ENCODE assay signal across 17 mouse cellular contexts in the genomic region with DNA sequence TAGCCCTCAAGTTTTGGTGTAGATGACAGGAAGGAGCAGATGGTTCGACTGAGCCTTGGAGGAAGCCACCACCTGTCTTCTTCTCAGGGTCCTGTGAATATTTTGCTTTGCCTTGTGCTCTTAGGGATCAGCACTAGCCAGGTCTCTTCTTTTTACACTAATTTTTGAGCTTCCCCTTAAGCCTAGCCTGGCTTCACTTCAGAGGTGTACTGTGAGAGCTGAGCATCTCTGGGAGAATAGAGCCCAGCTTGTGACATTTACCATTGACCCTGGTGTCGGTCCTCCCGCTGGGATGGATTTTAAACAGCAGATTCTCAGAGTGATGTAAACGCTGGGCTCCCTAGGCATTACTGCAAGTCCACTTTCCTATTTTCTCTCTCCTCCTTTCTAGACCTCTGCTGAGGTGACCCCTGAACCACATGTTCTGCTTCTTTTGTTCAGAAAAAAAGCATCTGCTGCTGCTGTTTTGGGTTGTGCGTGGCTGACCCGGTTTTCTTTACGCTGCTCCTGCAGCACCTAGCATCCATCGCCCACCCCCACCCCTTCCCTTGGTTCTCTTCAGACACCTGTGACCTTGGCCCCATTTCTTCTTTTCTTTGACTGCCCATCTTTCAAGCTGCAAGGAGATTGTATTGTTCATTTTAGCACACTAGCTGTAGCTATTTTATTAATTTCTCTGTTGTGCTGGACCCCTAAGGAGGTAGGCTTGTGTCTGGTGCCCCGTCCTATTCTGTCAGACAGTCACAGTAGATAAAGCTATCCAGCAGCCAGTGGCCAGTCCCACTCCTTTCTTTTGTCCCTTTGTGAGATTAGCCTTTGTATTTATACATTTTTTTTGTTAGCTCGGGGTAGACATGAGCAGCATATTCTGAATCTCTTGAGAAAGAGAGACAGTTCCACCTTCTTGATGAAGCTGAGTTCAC. TPM values are rescaled to one million over a fixed set of nuclear protein-coding genes. Genes with fewer than 3 reads are reported as not detected.
A peak's percentile ranks its signal among the peaks of the same experiment; 100 is the strongest.
DNase-seq lines count a peak whose midpoint lies in the region; ATAC-seq and TF ChIP-seq lines count a peak whose summit lies in the region.
"Had no signal": no experiment of that assay in that cellular context is flagged by ENCODE, and none has a peak within 500 bp of the region (broad histone marks: within the 10 kb centered on the region; RNA-seq: fewer than 3 reads in every experiment).

No protein-coding gene starts in this region.

- H3K4me2 ChIP-seq in CH12.LX (ENCODE audit: insufficient read depth, low read depth, poor library complexity, severe bottlenecking), result no peak overlapping the region
- H3K4me2 ChIP-seq in midbrain, embryonic 11.5 days, result no peak overlapping the region
- no peak overlapping the region for H3K4me2 ChIP-seq in neural tube, embryonic 15.5 days
- H3K4me2 ChIP-seq: heart, embryonic 15.5 days; lung, embryonic 15.5 days had no signal

- peaks cover 0 to 9% of the 10 kb centered on the region in 2 experiments; a peak in 1 of 4 replicates for H3K4me1 ChIP-seq in CH12.LX (ENCODE audit: control insufficient read depth in 1 of 2, insufficient read depth in 2 of 2)
- peaks cover 6% of the 10 kb centered on the region for H3K4me1 ChIP-seq in midbrain, embryonic 11.5 days (ENCODE audit: control insufficient read depth, insufficient read depth, low read length)
- no peaks in the 10 kb centered on the region for H3K4me1 ChIP-seq in neural tube, embryonic 15.5 days
- H3K4me1 ChIP-seq: heart, embryonic 15.5 days; lung, embryonic 15.5 days had no signal

- peak; percentile 15 for DNase-seq in embryo, embryonic 10.5 days (ENCODE audit: low spot score)
- DNase-seq in embryo, embryonic 11 days, result no peak
- peak; percentile 3 for DNase-seq in CH12.LX (ENCODE audit: extremely low read depth)
- peak; percentile 39 for DNase-seq in cerebellum, adult 8-10 months
- DNase-seq in midbrain, embryonic 11.5 days (ENCODE audit: low spot score, missing footprints), result peak; percentile 86
- DNase-seq in layer of hippocampus, adult 2 months (ENCODE audit: low spot score in 2 of 2), result no peak
- no peak for DNase-seq in thymus, postnatal 36 days
- DNase-seq: kidney, adult 18-20 months; kidney, postnatal 25 days; right cerebral cortex, postnatal 14 days had no signal

- H3K27me3 ChIP-seq in CH12.LX (replicated peaks), result no peaks in the 10 kb centered on the region
- no peaks in the 10 kb centered on the region for H3K27me3 ChIP-seq in midbrain, embryonic 11.5 days (ENCODE audit: control insufficient read depth, insufficient read depth, low read length)
- no peaks in the 10 kb centered on the region for H3K27me3 ChIP-seq in neural tube, embryonic 15.5 days (replicated peaks)
- H3K27me3 ChIP-seq: heart, embryonic 15.5 days; lung, embryonic 15.5 days had no signal

- TF ChIP-seq RAD21 in CH12.LX (IDR thresholded peaks at IDR 0.05; ENCODE audit: low read depth, low read length), result no peak

- H3K27ac ChIP-seq in CH12.LX (ENCODE audit: insufficient read depth, low read depth), result no peak overlapping the region
- H3K27ac ChIP-seq in midbrain, embryonic 11.5 days (ENCODE audit: low read depth, low read length), result no peak overlapping the region
- H3K27ac ChIP-seq in layer of hippocampus, adult 2 months, result no peak overlapping the region
- no peak overlapping the region for H3K27ac ChIP-seq in neural tube, embryonic 15.5 days (replicated peaks)
- H3K27ac ChIP-seq: heart, embryonic 15.5 days; lung, embryonic 15.5 days had no signal

- dilution Hi-C loops in CH12.LX (cut with MboI; ENCODE audit: extremely low pct_ligation_motif_present, extremely low pct_unique_long_range_greater_than_20kb, low sequenced_read_pairs), result no loop called here

- TF ChIP-seq CTCF in CH12.LX (conservative IDR thresholded peaks at IDR 0.05 in 1 of 2, IDR thresholded peaks at IDR 0.05 in 1 of 2; ENCODE audit: low read depth in 2 of 2, low read length in 2 of 2), result no peak
- TF ChIP-seq CTCF in layer of hippocampus, adult 2 months (conservative IDR thresholded peaks at IDR 0.05), result no peak

- 25% methylated on average over 10 of the region's 10 CpGs for WGBS in midbrain, embryonic 11.5 days
- 39% methylated on average over 10 of the region's 10 CpGs for WGBS in neural tube, embryonic 15.5 days

- H3K4me3 ChIP-seq in CH12.LX (replicated peaks in 1 of 3; ENCODE audit: low read depth in 2 of 3, low read length in 2 of 3, poor library complexity in 1 of 3), result no peak overlapping the region
- no peak overlapping the region for H3K4me3 ChIP-seq in midbrain, embryonic 11.5 days (ENCODE audit: low read depth, low read length)
- no peak overlapping the region for H3K4me3 ChIP-seq in layer of hippocampus, adult 2 months
- H3K4me3 ChIP-seq in neural tube, embryonic 15.5 days (replicated peaks), result no peak overlapping the region
- H3K4me3 ChIP-seq: erythroblast, embryonic 14.5 days; heart, embryonic 15.5 days; lung, embryonic 15.5 days had no signal

- TF ChIP-seq POLR2A in CH12.LX (IDR thresholded peaks at IDR 0.05; ENCODE audit: low read depth, low read length), result no peak

- H3K36me3 ChIP-seq in CH12.LX (replicated peaks in 1 of 2; ENCODE audit: control insufficient read depth in 1 of 2, insufficient read depth in 1 of 2, low read length in 1 of 2), result no peaks in the 10 kb centered on the region
- no peaks in the 10 kb centered on the region for H3K36me3 ChIP-seq in midbrain, embryonic 11.5 days (ENCODE audit: control insufficient read depth, insufficient read depth, low read length)
- H3K36me3 ChIP-seq in neural tube, embryonic 15.5 days, result no peaks in the 10 kb centered on the region
- H3K36me3 ChIP-seq: heart, embryonic 15.5 days; lung, embryonic 15.5 days had no signal

- H3K9ac ChIP-seq in CH12.LX (ENCODE audit: insufficient read depth, low read depth), result no peak overlapping the region
- no peak overlapping the region for H3K9ac ChIP-seq in midbrain, embryonic 11.5 days (ENCODE audit: low read length)
- no peak overlapping the region for H3K9ac ChIP-seq in neural tube, embryonic 15.5 days (replicated peaks)
- H3K9ac ChIP-seq: heart, embryonic 15.5 days; lung, embryonic 15.5 days had no signal

- H3K79me2 ChIP-seq in CH12.LX (replicated peaks; ENCODE audit: control insufficient read depth, extremely low read depth, insufficient read depth, poor library complexity, severe bottlenecking), result no peaks in the 10 kb centered on the region

- no peak for TF ChIP-seq EP300 in CH12.LX (IDR thresholded peaks at IDR 0.05; ENCODE audit: low read length)

- ATAC-seq in midbrain, embryonic 11.5 days (ENCODE audit: low FRiP score), result 0 out of 2 replicates have a peak, but pooled peaks have one; percentile 63
- ATAC-seq in neural tube, embryonic 15.5 days (ENCODE audit: low FRiP score), result no peak
- ATAC-seq: hindbrain, embryonic 16.5 days had no signal

- in situ Hi-C loops in CH12.LX (cut with MboI; ENCODE audit: low pct_ligation_motif_present, low pct_unique_long_range_greater_than_20kb, low sequenced_read_pairs), result no loop called here

- H3K9me3 ChIP-seq in CH12.LX (replicated peaks; ENCODE audit: low read length), result no peaks in the 10 kb centered on the region
- H3K9me3 ChIP-seq in midbrain, embryonic 11.5 days (ENCODE audit: control insufficient read depth, low read length), result no peaks in the 10 kb centered on the region
- H3K9me3 ChIP-seq in neural tube, embryonic 15.5 days (replicated peaks), result no peaks in the 10 kb centered on the region
- H3K9me3 ChIP-seq: heart, embryonic 15.5 days; lung, embryonic 15.5 days had no signal

TF ChIP-seq in CH12.LX, 34 proteins besides CTCF, POLR2A, EP300 and RAD21:
- TF ChIP-seq UBTF (IDR thresholded peaks at IDR 0.05; ENCODE audit: low read depth, low read length) (no peak), USF2 (conservative IDR thresholded peaks at IDR 0.05; ENCODE audit: low read depth, low read length) (no peak), IRF4 (IDR thresholded peaks at IDR 0.05; ENCODE audit: low read depth, low read length) (no peak), ETS1 (conservative IDR thresholded peaks at IDR 0.05; ENCODE audit: low read depth, low read length) (no peak), MAFK (IDR thresholded peaks at IDR 0.05; ENCODE audit: insufficient replicate concordance, low read length) (no peak), JUN (IDR thresholded peaks at IDR 0.05; ENCODE audit: insufficient read depth, low read depth, low read length) (no peak), PAX5 (IDR thresholded peaks at IDR 0.05; ENCODE audit: low read length) (no peak), ZKSCAN1 (IDR thresholded peaks at IDR 0.05; ENCODE audit: borderline replicate concordance, low read depth, low read length) (no peak), KAT2A (IDR thresholded peaks at IDR 0.05; ENCODE audit: insufficient replicate concordance, low read length) (no peak), TCF12 (IDR thresholded peaks at IDR 0.05; ENCODE audit: low read depth, low read length) (no peak), GABPA (IDR thresholded peaks at IDR 0.05; ENCODE audit: insufficient replicate concordance, low read depth, low read length) (no peak)

RNA-seq across cellular contexts. Expression of a gene that starts 38.6 kb away (rescaled TPM):
- total RNA-seq in CH12.LX (2012; rRNA removed) (not detected in 2 replicates), CH12.LX (2014; rRNA removed) (not detected in 2 replicates)
- polyA plus RNA-seq in CH12.LX (2012; ENCODE audit: insufficient read length, low read depth), result not detected in 2 replicates
- 10.8 and 11.6 TPM in 2 replicates for polyA plus RNA-seq in midbrain, embryonic 11.5 days (2014; fragmentation: Nextera tagmentation; extraction: Ambion mirVana)
- 100 to 1,000 TPM; 181 to 183 TPM for total RNA-seq in layer of hippocampus, adult 2 months (2021)
- polyA plus RNA-seq in neural tube, embryonic 15.5 days (2015; fragmentation: Nextera tagmentation; extraction: Ambion mirVana), result 108 and 141 TPM in 2 replicates
- total RNA-seq: granulocyte monocyte progenitor cell, adult 5-6 weeks; liver, adult 2 months had no signal
- polyA plus RNA-seq: erythroblast, embryonic 14.5 days; liver, adult 2 months had no signal

Comparison
In these comparisons a context has a peak if more than half of its experiments do, and no peak if none do; other contexts are left out.
1. DNase-seq: peak in embryo, embryonic 10.5 days (single experiment), CH12.LX (single experiment), cerebellum, adult 8-10 months (single experiment) and midbrain, embryonic 11.5 days (single experiment); none in embryo, embryonic 11 days (single experiment), layer of hippocampus, adult 2 months (0 of 2) and thymus, postnatal 36 days (0 of 2).
2. RNA of a gene that starts 38.6 kb away (polyA plus RNA-seq): 108 to 141 TPM in neural tube, embryonic 15.5 days and 10.8 to 11.6 TPM in midbrain, embryonic 11.5 days; not detected in CH12.LX; every median in the first group is over 10 times any median in the second.